Mouse (Mus musculus) kidney, embryonic 14.5 days (tissue): ENCODE measurements around the gene Sccpdh. TPM values are rescaled to one million over a fixed set of nuclear protein-coding genes. Genes with fewer than 3 reads are reported as not detected.
"Not testable (repeated sequence)": the region's sequence is repeated elsewhere in the genome, so short reads cannot be mapped to it uniquely, and the experiment has no call there.

Experiments
- ATAC-seq: fragments of 200-750 bp; cut with Nextera tagmentation; 2 replicates; pipeline ENCODE4 v1.8.0; 2017; ENCODE audit warnings: moderate number of reproducible peaks, mild to moderate bottlenecking, moderate TSS enrichment, moderate library complexity; ENCODE audit not compliant: low FRiP score, low TSS enrichment
- H3K27ac ChIP-seq: fragments of 300-500 bp; sonication (generic); 2 replicates; pipeline ENCODE4 v1.5.1; 2014; ENCODE audit warnings: low read depth, mild to moderate bottlenecking, low read length, moderate library complexity, mixed read lengths
- H3K27me3 ChIP-seq: fragments of 300-500 bp; sonication (generic); 2 replicates; pipeline ENCODE4 v1.6.1; 2014; ENCODE audit warnings: mild to moderate bottlenecking, low read length; ENCODE audit not compliant: control insufficient read depth, insufficient read depth
- H3K36me3 ChIP-seq: fragments of 300-500 bp; sonication (generic); 2 replicates; pipeline ENCODE4 v1.6.1; 2014; ENCODE audit warnings: low read length, mixed read lengths; ENCODE audit not compliant: control insufficient read depth, insufficient read depth
- H3K4me1 ChIP-seq: fragments of 300-500 bp; sonication (generic); 2 replicates; pipeline ENCODE4 v1.6.1; 2014; ENCODE audit warnings: low read length, mixed read lengths; ENCODE audit not compliant: control insufficient read depth, insufficient read depth
- H3K4me2 ChIP-seq: fragments of 300-500 bp; sonication (generic); replicated peaks from 2 replicates; pipeline ENCODE4 v1.6.1; 2014; ENCODE audit warnings: low read depth, mild to moderate bottlenecking, low read length
- H3K4me3 ChIP-seq: fragments of 300-500 bp; sonication (generic); 2 replicates; pipeline ENCODE4 v1.5.1; 2014; ENCODE audit warnings: mild to moderate bottlenecking, low read length
- H3K9ac ChIP-seq: fragments of 300-500 bp; sonication (generic); 2 replicates; pipeline ENCODE4 v1.6.1; 2014; ENCODE audit warnings: low read depth, mild to moderate bottlenecking, low read length, moderate library complexity
- H3K9me3 ChIP-seq: fragments of 300-500 bp; sonication (generic); 2 replicates; pipeline ENCODE4 v1.6.1; 2016; ENCODE audit warnings: low read length; ENCODE audit not compliant: control insufficient read depth
- WGBS: fragments of 180-500 bp; shearing (Covaris S2); extraction: QIAGEN DNeasy Blood & Tissue Kit; methylation state at CpG from one replicate; pipeline ENCODE4 v1.1.7; 2014; 5-methylcytosine and 5-hydroxymethylcytosine counted together
- polyA plus RNA-seq: library from polyadenylated mRNA; unstranded; fragments of >200 nt; fragmentation: Nextera tagmentation; extraction: Ambion mirVana; gene quantifications from 2 replicates; pipeline ENCODE4 v1.2.1, GENCODE M21; 2014

Gene Sccpdh
- polyA plus RNA-seq, 1 experiment from 2014 or later, result 74.6 TPM

GRCm38 (mm10) chr1:179634159-179634558, 33.9 kb upstream of the Sccpdh start:
- H3K4me3 ChIP-seq, result no peak overlapping the region
- H3K4me2 ChIP-seq, result no peak overlapping the region
- no peak overlapping the region for H3K9ac ChIP-seq
- no peaks in the 10 kb centered on the region for H3K27me3 ChIP-seq
- no peak overlapping the region for H3K27ac ChIP-seq
- H3K36me3 ChIP-seq, result no peaks in the 10 kb centered on the region
- ATAC-seq, result no peak
- WGBS, result 86% methylated on average over 3 of the region's 3 CpGs
- no peaks in the 10 kb centered on the region for H3K4me1 ChIP-seq
- H3K9me3 ChIP-seq, result no peaks in the 10 kb centered on the region

- 80% methylated on average over 4 of the region's 4 CpGs for WGBS
- Histone ChIP-seq H3K27me3 (no peaks in the 10 kb centered on the region), H3K9ac (no peak overlapping the region), H3K9me3 (no peaks in the 10 kb centered on the region), H3K27ac (no peak overlapping the region), H3K4me2 (no peak overlapping the region), H3K36me3 (no peaks in the 10 kb centered on the region), H3K4me3 (no peak overlapping the region), H3K4me1 (no peaks in the 10 kb centered on the region)
- no peak for ATAC-seq
Measured at GRCm38 (mm10) chr1:179642726-179643125, 25.3 kb upstream of the Sccpdh start.

GRCm38 (mm10) chr1:179644151-179644550, 23.9 kb upstream of the Sccpdh start:
- H3K9ac ChIP-seq, result no peak overlapping the region
- WGBS, result 73% methylated on average over 3 of the region's 3 CpGs
- no peak overlapping the region for H3K4me3 ChIP-seq
- no peaks in the 10 kb centered on the region for H3K36me3 ChIP-seq
- no peak overlapping the region for H3K4me2 ChIP-seq
- no peaks in the 10 kb centered on the region for H3K4me1 ChIP-seq
- no peaks in the 10 kb centered on the region for H3K9me3 ChIP-seq
- no peak overlapping the region for H3K27ac ChIP-seq
- H3K27me3 ChIP-seq, result no peaks in the 10 kb centered on the region
- no peak for ATAC-seq

- 66% methylated on average over 13 of the region's 13 CpGs for WGBS
- no peaks in the 10 kb centered on the region for H3K4me1 ChIP-seq
- H3K27ac ChIP-seq, result no peak overlapping the region
- H3K9me3 ChIP-seq, result no peaks in the 10 kb centered on the region
- H3K36me3 ChIP-seq, result no peaks in the 10 kb centered on the region
- H3K4me2 ChIP-seq, result peak overlapping the region; percentile 39
- peak; percentile 91 for ATAC-seq
- H3K27me3 ChIP-seq, result no peaks in the 10 kb centered on the region
- H3K9ac ChIP-seq, result no peak overlapping the region
- H3K4me3 ChIP-seq, result no peak overlapping the region; the same call in 1 of the 2 replicates
Measured at GRCm38 (mm10) chr1:179645101-179645979, 22.7 kb upstream of the Sccpdh start.

- H3K36me3 ChIP-seq, result no peaks in the 10 kb centered on the region
- no peaks in the 10 kb centered on the region for H3K4me1 ChIP-seq
- no peaks in the 10 kb centered on the region for H3K9me3 ChIP-seq
- H3K27ac ChIP-seq, result no peak overlapping the region
- WGBS, result 23% methylated on average over 4 of the region's 4 CpGs
- H3K27me3 ChIP-seq, result no peaks in the 10 kb centered on the region
- no peak overlapping the region; the same call in 1 of the 2 replicates for H3K4me3 ChIP-seq
- peak overlapping the region; percentile 39 for H3K4me2 ChIP-seq
- no peak overlapping the region for H3K9ac ChIP-seq
- ATAC-seq, result no peak
Measured at GRCm38 (mm10) chr1:179645980-179646268, 22.1 kb upstream of the Sccpdh start.

- H3K36me3 ChIP-seq, H3K27ac ChIP-seq, H3K27me3 ChIP-seq, H3K4me2 ChIP-seq, H3K4me1 ChIP-seq, H3K9me3 ChIP-seq, ATAC-seq, H3K4me3 ChIP-seq, H3K9ac ChIP-seq: not testable (repeated sequence)
- WGBS, result 82% methylated on average over 4 of the region's 5 CpGs
Measured at GRCm38 (mm10) chr1:179648678-179649077, 19.3 kb upstream of the Sccpdh start.

GRCm38 (mm10) chr1:179649324-179649723, 18.7 kb upstream of the Sccpdh start:
- whole genome bisulfite sequencing, result 77% methylated on average over 3 of the region's 3 CpGs

GRCm38 (mm10) chr1:179650284-179650683, 17.7 kb upstream of the Sccpdh start:
- no peak for ATAC-seq
- no peak overlapping the region for H3K27ac ChIP-seq
- H3K27me3 ChIP-seq, result no peaks in the 10 kb centered on the region
- WGBS, result 63% methylated on average over 4 of the region's 4 CpGs
- no peak overlapping the region for H3K4me3 ChIP-seq
- H3K9ac ChIP-seq, result no peak overlapping the region
- no peak overlapping the region for H3K4me2 ChIP-seq
- no peaks in the 10 kb centered on the region for H3K4me1 ChIP-seq
- no peaks in the 10 kb centered on the region for H3K9me3 ChIP-seq
- no peaks in the 10 kb centered on the region for H3K36me3 ChIP-seq

More at GRCm38 (mm10) chr1:179649324-179649723, 18.7 kb upstream of the Sccpdh start:
- Histone ChIP-seq H3K27me3 (no peaks in the 10 kb centered on the region), H3K9me3 (no peaks in the 10 kb centered on the region), H3K4me2 (no peak overlapping the region), H3K4me1 (no peaks in the 10 kb centered on the region), H3K9ac (no peak overlapping the region), H3K4me3 (no peak overlapping the region), H3K36me3 (no peaks in the 10 kb centered on the region), H3K27ac (no peak overlapping the region)
- no peak for ATAC-seq

- Histone ChIP-seq H3K9me3 (no peaks in the 10 kb centered on the region), H3K4me3 (no peak overlapping the region), H3K4me2 (no peak overlapping the region), H3K9ac (no peak overlapping the region), H3K27me3 (no peaks in the 10 kb centered on the region), H3K36me3 (no peaks in the 10 kb centered on the region), H3K27ac (no peak overlapping the region), H3K4me1 (no peaks in the 10 kb centered on the region)
- 80% methylated on average over 5 of the region's 5 CpGs for whole genome bisulfite sequencing
- ATAC-seq, result no peak
Measured at GRCm38 (mm10) chr1:179651224-179651623, 16.8 kb upstream of the Sccpdh start.
